Comparison of ENCODE assay signal across 9 mouse cellular contexts in the genomic region with DNA sequence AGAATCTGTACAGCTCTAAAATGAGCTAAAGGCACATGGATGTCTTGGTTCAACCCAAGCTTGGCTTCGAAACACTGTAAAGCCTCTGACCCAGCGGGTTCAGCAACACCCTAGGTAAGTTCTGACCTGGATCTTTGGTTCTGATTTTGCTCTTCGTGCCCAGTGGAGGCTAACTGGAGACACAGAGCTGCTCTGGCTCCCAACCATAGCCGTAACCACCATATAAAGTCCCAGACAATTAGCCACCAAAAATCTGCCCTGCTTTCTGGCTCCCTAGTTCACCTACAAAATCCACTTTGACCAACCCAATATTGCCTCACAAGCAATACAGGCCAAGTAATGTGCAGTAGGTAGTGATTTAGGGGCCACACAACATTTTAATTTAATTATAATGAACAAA. TPM values are rescaled to one million over a fixed set of nuclear protein-coding genes. Genes with fewer than 3 reads are reported as not detected.
A peak's percentile ranks its signal among the peaks of the same experiment; 100 is the strongest.
DNase-seq lines count a peak whose midpoint lies in the region; ATAC-seq and TF ChIP-seq lines count a peak whose summit lies in the region.
"Had no signal": no experiment of that assay in that cellular context is flagged by ENCODE, and none has a peak within 500 bp of the region (broad histone marks: within the 10 kb centered on the region; RNA-seq: fewer than 3 reads in every experiment).

No protein-coding gene starts in this region.

- ATAC-seq in lung, embryonic 14.5 days (ENCODE audit: insufficient read depth), result no peak
- no peak for ATAC-seq in forebrain, embryonic 13.5 days
- no peak for ATAC-seq in limb, embryonic 14.5 days (ENCODE audit: low FRiP score, low read depth)
- no peak for ATAC-seq in stomach, embryonic 15.5 days (ENCODE audit: insufficient read depth, low FRiP score, low read depth)

- no peak for TF ChIP-seq POLR2A in limb, embryonic 14.5 days (IDR thresholded peaks at IDR 0.05; ENCODE audit: borderline replicate concordance, extremely low read depth, insufficient read depth, insufficient read length)

- peaks cover 17% of the 10 kb centered on the region for H3K36me3 ChIP-seq in lung, embryonic 14.5 days (ENCODE audit: insufficient read depth)
- H3K36me3 ChIP-seq in forebrain, embryonic 13.5 days (ENCODE audit: poor library complexity, severe bottlenecking), result no peaks in the 10 kb centered on the region
- peaks cover 7% of the 10 kb centered on the region; the same call in 1 of the 2 replicates for H3K36me3 ChIP-seq in limb, embryonic 14.5 days (ENCODE audit: control insufficient read depth, insufficient read depth, low read length)
- H3K36me3 ChIP-seq in stomach, embryonic 15.5 days, result no peaks in the 10 kb centered on the region

- peak overlapping the region; percentile 98 for H3K9ac ChIP-seq in lung, embryonic 14.5 days
- H3K9ac ChIP-seq in forebrain, embryonic 13.5 days, result peak overlapping the region; percentile 79
- H3K9ac ChIP-seq in limb, embryonic 14.5 days (ENCODE audit: low read depth, low read length, severe bottlenecking), result peak overlapping the region; percentile 98
- H3K9ac ChIP-seq in stomach, embryonic 15.5 days, result no peak overlapping the region

- DNase-seq in lung, embryonic 14.5 days, result peak; percentile 26
- no peak for DNase-seq in lung, postnatal 14 days
- no peak for DNase-seq in limb, embryonic 14.5 days (ENCODE audit: low spot score)
- DNase-seq in cerebellum, adult 18-20 months, result no peak
- no peak for DNase-seq in left cerebral cortex, postnatal 14 days (ENCODE audit: low spot score in 2 of 2)
- DNase-seq: cerebellum, postnatal 14 days; kidney, postnatal 36 days had no signal

- no peaks in the 10 kb centered on the region for H3K9me3 ChIP-seq in lung, embryonic 14.5 days (ENCODE audit: low read depth, low read length)
- no peaks in the 10 kb centered on the region for H3K9me3 ChIP-seq in forebrain, embryonic 13.5 days (replicated peaks)
- H3K9me3 ChIP-seq in limb, embryonic 14.5 days (ENCODE audit: control insufficient read depth, low read length), result 0 out of 2 replicates have a peak, but pooled peaks cover under 1% of the 10 kb centered on the region
- no peaks in the 10 kb centered on the region for H3K9me3 ChIP-seq in stomach, embryonic 15.5 days

- H3K4me1 ChIP-seq in lung, embryonic 14.5 days (ENCODE audit: insufficient read depth), result 0 out of 2 replicates have a peak, but pooled peaks cover 3% of the 10 kb centered on the region
- H3K4me1 ChIP-seq in forebrain, embryonic 13.5 days, result peaks cover 10% of the 10 kb centered on the region
- no peaks in the 10 kb centered on the region; the same call in 1 of the 2 replicates for H3K4me1 ChIP-seq in limb, embryonic 14.5 days (ENCODE audit: control insufficient read depth, insufficient read depth, low read length)
- 0 out of 2 replicates have a peak, but pooled peaks cover 10% of the 10 kb centered on the region for H3K4me1 ChIP-seq in stomach, embryonic 15.5 days

- H3K27me3 ChIP-seq in lung, embryonic 14.5 days (ENCODE audit: insufficient read depth, low read length), result peaks cover 79% of the 10 kb centered on the region
- H3K27me3 ChIP-seq in forebrain, embryonic 13.5 days, result peaks cover 95% of the 10 kb centered on the region
- H3K27me3 ChIP-seq in limb, embryonic 14.5 days (ENCODE audit: control insufficient read depth, insufficient read depth, low read length), result peaks cover 56% of the 10 kb centered on the region
- H3K27me3 ChIP-seq in stomach, embryonic 15.5 days (replicated peaks), result peaks cover 59% of the 10 kb centered on the region

- intact Hi-C loops in left cerebral cortex, postnatal 14 days (cut with DNase I), result loop anchor here (5.0 kb wide), 1 partner anchor 212 kb away; no protein-coding TSS in a partner anchor

- H3K4me2 ChIP-seq in lung, embryonic 14.5 days, result peak overlapping the region; percentile 61
- H3K4me2 ChIP-seq in forebrain, embryonic 13.5 days, result peak overlapping the region; percentile 51
- peak overlapping the region; percentile 60 for H3K4me2 ChIP-seq in limb, embryonic 14.5 days (replicated peaks; ENCODE audit: low read depth, low read length, severe bottlenecking)
- H3K4me2 ChIP-seq in stomach, embryonic 15.5 days, result peak overlapping the region; percentile 54

- H3K4me3 ChIP-seq in lung, embryonic 14.5 days (ENCODE audit: low read depth, low read length), result peak overlapping the region; percentile 66
- H3K4me3 ChIP-seq in forebrain, embryonic 13.5 days, result peak overlapping the region; percentile 58
- H3K4me3 ChIP-seq in limb, embryonic 14.5 days (replicated peaks; ENCODE audit: low read length), result peak overlapping the region; percentile 61
- peak overlapping the region; percentile 58 for H3K4me3 ChIP-seq in stomach, embryonic 15.5 days (replicated peaks)

- WGBS in lung, embryonic 14.5 days, result 42% methylated on average over 4 of the region's 4 CpGs
- WGBS in forebrain, embryonic 13.5 days, result 47% methylated on average over 4 of the region's 4 CpGs
- 40% methylated on average over 4 of the region's 4 CpGs for WGBS in limb, embryonic 14.5 days
- WGBS in stomach, embryonic 15.5 days, result 47% methylated on average over 4 of the region's 4 CpGs

- H3K27ac ChIP-seq in lung, embryonic 14.5 days (ENCODE audit: low read depth), result peak overlapping the region; percentile 94
- H3K27ac ChIP-seq in forebrain, embryonic 13.5 days, result no peak overlapping the region
- peak overlapping the region; percentile 96 for H3K27ac ChIP-seq in limb, embryonic 14.5 days (replicated peaks; ENCODE audit: low read depth, low read length)
- peak overlapping the region; percentile 52 for H3K27ac ChIP-seq in stomach, embryonic 15.5 days

- TF ChIP-seq CTCF in lung, embryonic 14.5 days (IDR thresholded peaks at IDR 0.05; ENCODE audit: low read depth), result no peak

RNA-seq across cellular contexts. Expression of a gene that starts 3.7 kb away (rescaled TPM):
- polyA plus RNA-seq in lung, embryonic 14.5 days (2014; fragmentation: Nextera tagmentation; extraction: Ambion mirVana), result 299 and 313 TPM in 2 replicates
- polyA plus RNA-seq in forebrain, embryonic 13.5 days (2015; fragmentation: Nextera tagmentation; extraction: Ambion mirVana), result 165 and 188 TPM in 2 replicates
- polyA plus RNA-seq in limb, embryonic 14.5 days (2012; rRNA removed), result 644 and 734 TPM in 2 replicates
- 239 and 243 TPM in 2 replicates for polyA plus RNA-seq in limb, embryonic 14.5 days (2014; fragmentation: Nextera tagmentation; extraction: Ambion mirVana)
- 342 and 406 TPM in 2 replicates for polyA plus RNA-seq in stomach, embryonic 15.5 days (2015; fragmentation: Nextera tagmentation; extraction: Ambion mirVana)
- total RNA-seq in left cerebral cortex, postnatal 14 days (2021), result 10 to 100 TPM; 43.3 to 45.1 TPM
